Mouse (Mus musculus) fat pad, adult 2 months (tissue): ENCODE measurements around the gene Asxl2.

Experiments used
- DNase-seq: peaks from one replicate; pipeline ENCODE4 v3.0.0-alpha.2; 2011; ENCODE audit warnings: low read depth, low spot score; ENCODE audit errors: extremely low read depth

Asxl2 gene

GRCm38 (mm10) chr12:3540871-3541270 lies 114.2 kb downstream of the Asxl2 start:
- DNase-seq: no peak

GRCm38 (mm10) chr12:3545451-3545850 lies 118.8 kb downstream of the Asxl2 start:
- no peak for DNase-seq

DNA sequence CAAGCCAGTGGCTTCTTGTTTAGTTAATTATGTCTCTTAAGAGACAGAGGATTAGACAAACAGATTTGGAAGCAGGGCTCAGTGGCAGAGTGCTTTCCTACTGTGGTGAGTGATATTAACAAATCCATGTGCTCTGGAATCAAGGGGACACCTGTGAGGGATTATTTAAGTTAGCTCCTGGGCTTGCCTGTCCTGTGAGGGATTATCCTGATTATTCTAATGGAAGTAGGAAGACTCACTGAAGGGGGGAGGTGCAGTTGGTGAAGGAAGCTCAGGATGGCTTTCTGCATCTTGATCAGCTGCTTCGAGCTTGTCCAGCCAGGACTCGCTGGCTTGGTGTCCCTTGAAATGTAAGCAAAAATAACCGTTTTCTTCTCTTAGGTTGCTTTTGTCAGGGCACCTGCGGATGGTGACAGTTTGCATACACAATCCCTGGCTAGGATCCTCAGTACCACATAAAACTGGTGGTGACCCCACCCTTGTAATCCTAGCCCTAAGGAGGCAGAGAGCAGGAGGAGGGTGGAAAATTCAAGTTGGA lies 119.5 kb downstream of the Asxl2 start:
- no peak for DNase-seq

DNA sequence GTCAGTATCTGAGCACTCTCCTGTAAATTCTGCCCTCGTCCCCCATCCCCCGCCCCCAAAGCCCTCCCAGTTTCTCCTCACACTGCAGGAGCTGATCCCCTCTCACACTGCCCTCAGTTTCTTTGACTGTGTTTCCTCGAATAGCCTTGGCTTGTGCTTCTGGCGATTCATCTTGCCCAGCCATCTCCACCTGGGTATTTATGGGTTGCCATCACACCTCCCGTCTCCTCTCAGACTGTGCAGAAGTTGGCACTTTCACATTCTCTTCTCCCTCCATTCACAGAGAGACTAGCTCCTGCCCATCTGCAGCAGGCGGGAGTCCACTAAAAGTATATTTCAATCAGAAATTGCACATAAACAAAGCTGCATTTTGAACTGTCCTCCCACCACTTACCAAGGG lies 120.1 kb downstream of the Asxl2 start:
- DNase-seq: no peak

- DNase-seq: no peak
These were observed 120.8 kb downstream of the Asxl2 start for GRCm38 (mm10) chr12:3547506-3547905.

- no peak for DNase-seq
These were observed 121.3 kb downstream of the Asxl2 start for GRCm38 (mm10) chr12:3547911-3548310.

DNA sequence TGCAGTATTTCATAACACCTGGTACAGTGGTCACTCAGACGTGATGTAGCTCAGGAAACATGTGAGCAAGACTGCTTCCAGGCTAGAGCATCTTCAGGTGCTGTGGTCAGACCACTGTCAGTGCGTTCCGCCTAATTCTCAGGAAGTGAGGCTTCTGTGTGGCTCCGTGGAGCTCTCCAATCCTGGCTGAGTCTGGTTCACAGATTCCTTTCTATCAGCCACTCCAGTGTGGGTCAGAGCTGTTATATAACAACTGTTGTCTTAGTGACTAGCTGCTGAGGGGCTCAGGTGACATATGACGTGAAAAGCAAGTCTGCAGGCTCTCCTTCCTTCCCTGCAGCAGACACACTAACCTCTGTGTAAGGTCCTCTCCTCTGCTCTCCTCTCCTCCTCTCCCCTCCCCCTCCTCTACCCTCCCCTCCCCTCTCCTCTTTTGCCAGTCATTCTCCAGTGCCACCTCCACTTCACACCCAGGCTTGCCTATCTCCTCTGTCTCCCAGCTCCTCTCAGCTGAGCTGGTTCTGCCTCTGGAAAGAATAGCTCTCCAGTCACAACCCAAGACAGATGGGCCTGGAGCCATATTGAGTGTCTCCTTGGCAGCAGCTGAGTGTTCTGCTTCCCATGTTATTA lies 122.0 kb downstream of the Asxl2 start:
- no peak for DNase-seq

DNA sequence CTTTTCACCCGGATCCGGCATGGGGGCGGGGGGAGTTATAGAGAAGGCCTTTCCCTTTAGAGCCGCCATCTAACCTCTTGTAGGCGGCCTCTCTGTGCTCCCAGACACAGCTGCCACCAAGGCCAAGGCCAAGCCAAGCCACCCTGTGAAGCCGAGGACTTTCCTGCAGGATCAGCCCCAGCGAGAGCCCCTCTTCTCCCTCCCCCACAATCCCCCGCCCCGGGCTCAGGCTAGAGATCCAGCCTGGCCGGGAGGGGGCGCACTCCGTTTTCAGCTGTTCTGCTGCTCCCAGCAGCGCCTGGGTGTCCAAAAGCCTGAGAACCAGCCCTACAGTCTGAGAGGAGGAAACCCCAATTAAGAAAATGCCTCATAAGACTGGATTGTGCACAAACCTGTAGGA lies 123.6 kb downstream of the Asxl2 start:
- no peak for DNase-seq
